Mouse (Mus musculus) C2C12 (cell line): ENCODE measurements around the gene Nfia.

Source experiments
- CEBPB ChIP-seq: IDR thresholded peaks from one replicate; pipeline ENCODE4 v1.6.1; 2011; ENCODE audit warnings: low read depth, mild to moderate bottlenecking, control low read depth, moderate library complexity
- CTCF ChIP-seq: IDR thresholded peaks from one replicate; pipeline ENCODE4 v1.5.1; 2011; ENCODE audit not compliant: control insufficient read depth, insufficient read depth, insufficient read length
- MAX ChIP-seq: IDR thresholded peaks from one replicate; pipeline ENCODE4 v1.6.1; 2011; ENCODE audit warnings: mild to moderate bottlenecking, control low read depth
- MYOD1 ChIP-seq: IDR thresholded peaks from one replicate; pipeline ENCODE4 v1.6.1; 2011; ENCODE audit warnings: low read depth; ENCODE audit not compliant: control insufficient read depth, insufficient read length

DNA sequence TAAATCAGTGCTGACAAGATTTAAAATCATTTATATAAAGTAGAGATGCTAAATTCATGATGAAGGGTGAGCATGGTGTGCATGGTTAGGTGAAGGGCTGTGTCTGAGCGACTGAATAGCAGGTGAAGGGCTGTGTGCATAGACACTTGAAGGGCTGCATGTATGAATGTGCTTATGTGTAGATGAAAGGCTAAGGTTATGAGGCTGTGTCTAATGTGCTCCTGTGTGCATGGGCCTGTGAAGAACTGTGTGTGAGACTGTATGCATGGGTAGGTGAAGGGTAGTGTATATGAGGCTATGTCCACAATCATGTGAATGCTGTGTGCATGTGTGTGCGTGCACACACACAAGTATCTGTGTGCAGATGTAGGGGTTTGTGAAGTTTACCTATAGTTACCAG, 34.4 kb downstream of the Nfia start:
- TF ChIP-seq CTCF (no peak), MAX (no peak), MYOD1 (no peak), CEBPB (no peak)
